Mouse (Mus musculus): ENCODE measurements around the gene Hes5. TPM values are rescaled to one million over a fixed set of nuclear protein-coding genes. Genes with fewer than 3 reads are reported as not detected.
A peak's percentile ranks its signal among the peaks of the same experiment; 100 is the strongest.

The Hes5 gene
- total RNA-seq, 2 experiments from 2014 or later, result not detected

DNA sequence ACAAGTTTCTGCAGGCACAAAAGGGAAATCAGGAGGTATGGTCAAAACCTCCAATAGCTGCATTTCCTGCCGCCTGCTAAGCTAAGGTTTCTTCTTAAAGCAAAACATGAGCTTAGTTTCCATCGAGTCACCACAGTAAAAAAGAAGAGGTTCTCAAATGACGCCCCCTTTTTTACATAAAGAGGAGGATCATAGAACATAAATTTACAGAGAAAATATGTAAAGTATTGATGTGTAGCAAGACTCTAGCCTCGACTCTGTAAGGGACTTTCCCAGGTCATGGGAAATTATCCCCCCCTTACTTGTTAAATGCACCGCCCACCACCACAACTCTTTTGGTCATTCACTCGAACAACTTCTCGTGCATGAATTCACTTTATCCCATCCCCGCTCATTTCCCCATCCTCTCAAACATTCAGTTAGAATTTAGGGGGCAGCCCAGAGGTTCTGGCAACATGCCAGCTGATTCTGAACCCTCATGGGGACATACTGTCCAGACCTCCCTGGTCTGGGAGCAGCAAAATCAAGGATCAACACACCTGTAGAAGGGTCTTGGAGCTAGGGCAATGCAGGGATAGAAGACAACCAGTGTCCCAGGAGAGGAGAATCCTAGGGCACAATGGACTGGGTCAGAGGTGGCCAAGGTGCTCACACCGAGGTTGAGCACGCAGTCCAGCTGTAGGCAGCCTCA is 17.9 kb upstream of the Hes5 start:
- no peak for DNase-seq (ENCODE audit: low spot score)

DNA sequence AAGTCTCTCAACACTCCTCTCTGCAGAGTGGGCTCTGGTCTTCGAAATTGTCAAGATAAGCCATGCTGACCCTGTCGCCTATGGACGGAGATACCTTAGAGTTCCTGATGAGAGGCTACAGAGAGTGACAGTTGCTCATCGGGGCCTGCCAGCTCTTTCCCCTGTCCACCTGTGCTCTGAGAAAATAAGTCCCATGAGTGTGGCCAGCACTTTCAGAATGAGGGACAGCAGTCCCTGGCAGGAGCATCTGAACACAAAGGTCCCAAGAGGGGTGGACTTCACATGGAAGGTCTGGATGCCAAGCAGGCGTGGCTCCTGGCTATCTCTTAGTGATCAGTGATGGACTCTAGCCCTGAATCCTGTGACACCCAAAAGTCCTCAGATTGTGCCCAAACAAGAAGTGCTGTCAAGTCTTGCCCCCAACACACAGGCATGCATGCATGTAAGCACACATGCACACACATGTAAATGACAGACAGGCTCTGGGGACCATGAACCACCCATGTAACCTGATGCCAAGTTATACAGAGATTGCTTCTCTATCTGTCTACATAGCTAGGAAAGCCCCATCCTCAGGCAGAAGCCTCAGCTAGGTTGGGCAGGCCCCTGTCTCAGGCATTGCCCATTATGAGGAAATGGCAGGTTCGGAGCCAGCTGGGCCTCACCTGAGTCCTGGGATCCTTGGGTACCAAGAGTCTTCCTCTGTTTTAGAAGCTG is 17.2 kb upstream of the Hes5 start:
- DNase-seq (ENCODE audit: low spot score), result no peak

DNA sequence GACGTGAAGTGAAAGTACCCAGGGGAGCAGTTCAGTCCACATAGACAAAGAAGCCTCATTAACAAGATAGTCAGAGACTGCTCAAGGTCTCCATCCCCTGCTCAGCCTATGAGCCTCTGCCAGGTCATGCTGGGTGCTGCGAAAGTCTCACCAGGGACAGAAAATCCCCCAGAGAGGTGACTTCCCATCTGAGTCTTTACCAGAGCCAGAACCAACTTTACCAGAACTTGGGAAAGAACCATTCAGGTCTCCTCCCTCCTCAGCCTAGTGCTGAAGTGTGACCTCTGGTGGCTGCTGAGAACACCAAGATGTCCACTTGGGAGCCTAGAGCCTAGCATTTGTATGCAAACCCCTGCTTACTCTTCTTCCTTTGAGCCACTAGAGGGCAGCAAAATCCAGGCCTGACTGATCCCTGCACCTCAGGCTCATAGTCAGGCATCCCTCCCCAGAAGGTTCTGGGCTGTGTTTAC is 16.6 kb upstream of the Hes5 start:
- DNase-seq (ENCODE audit: low spot score), result peak; percentile 89

DNA sequence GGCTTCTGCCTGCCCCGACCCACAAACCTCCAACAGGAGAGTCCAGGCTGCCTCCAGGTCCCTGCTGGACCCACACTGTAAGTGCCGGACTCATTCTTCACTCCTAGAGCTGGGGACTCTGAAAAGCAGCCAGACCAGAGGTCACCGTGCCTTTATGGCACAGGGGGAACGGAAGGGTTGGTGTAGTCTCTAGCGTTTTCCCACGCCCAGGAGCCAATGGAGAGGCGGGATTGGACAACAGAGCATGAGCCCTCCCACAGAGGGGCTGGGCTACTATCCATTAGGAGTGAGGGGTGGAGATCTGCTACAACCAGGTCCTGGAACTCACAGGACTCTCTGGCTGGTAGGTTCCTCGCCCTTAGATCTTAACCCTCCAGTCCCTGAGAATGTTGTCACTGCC is 14.4 kb upstream of the Hes5 start:
- DNase-seq (ENCODE audit: low spot score), result peak; percentile 67

DNA sequence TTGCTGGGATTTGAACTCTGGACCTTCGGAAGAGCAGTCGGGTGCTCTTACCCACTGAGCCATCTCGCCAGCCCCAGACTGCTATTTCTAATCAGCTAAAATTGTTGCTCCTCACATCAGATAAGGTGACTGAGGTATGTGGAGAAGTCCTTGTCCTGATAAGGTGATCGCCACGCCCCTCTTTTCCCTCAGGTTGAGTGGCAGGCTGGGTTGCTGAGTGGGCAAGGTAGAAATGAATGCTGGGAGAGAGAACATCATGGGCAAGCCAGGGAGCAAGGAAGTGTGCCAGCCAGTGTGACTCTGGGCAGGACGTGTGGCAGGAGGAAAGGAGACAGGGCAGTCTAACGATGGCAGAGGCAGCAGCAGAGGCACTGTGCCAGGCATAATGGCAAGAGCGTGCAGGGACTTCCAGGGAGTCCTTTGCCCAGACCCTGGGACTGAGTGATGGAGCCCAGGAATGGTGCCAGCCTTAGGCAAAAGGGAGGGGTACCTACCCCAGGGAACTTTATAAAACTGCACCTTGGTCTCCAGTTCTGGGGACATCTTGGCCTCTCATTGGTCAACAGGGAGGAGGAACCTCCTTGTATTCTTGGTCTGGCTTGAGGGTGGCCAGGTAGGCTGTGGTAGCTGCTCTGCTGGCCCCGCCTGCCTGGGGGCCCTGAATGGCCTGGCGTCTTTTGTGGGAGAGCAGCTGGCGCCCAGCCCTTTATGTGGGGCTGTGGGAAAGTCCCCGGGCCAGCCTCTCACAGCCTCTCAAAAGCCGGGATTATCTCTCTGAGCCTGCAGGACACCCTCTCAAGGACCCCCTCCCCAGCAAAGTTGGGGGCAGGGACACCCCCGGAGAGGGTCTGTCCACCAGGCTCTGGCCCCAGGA is 12.4 kb upstream of the Hes5 start:
- no peak for DNase-seq (ENCODE audit: low spot score)

DNA sequence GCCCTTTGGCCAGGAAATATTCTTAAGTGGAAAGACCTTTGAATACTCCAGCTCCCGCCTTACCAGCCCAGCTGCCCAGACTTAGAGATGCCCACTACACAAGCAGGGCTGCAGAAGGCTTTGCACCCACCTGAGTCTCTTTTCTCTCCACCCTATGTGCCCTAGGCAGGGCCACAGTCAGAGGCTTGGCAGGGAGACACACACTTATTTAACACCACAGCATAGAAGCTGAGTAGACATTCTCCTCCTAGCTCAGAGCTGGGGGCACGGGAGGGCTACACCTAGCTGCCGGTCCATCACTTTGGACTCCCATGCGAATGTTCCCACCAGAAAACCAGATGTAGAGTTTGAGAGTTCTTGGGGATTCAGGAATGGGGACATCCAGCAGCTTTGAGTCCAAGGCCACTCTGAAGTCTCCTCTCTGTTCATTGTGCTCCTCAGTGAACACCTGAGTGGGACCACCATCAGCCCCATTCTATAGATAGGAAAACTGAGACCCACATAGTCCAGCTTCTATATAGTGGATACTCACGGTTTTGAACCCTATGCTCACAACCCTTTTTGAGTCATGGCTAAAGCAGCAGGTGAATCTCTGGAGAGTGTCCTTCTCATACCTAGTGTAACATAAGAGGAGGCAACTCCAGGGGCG is 11.7 kb upstream of the Hes5 start:
- no peak for DNase-seq (ENCODE audit: low spot score)

DNA sequence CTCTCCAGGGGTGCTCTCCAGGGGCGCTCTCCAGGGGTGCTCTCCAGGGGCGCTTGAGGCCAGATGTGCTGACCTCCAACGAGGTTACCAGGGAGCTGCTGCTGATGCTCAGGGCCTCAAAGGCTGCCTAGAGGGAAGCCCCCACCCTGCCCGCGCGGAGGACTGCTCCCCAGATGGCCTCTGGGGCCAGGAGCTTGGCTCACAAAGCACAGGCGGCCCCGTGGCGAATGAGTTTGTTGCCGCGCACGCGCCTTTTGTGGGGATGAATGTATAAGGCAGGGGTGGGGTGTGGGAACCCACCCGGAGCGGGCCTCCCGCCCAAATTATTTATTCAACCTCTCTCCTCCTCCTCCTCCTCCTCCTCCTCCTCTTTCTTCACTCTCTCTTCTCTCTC is 11.1 kb upstream of the Hes5 start:
- DNase-seq (ENCODE audit: low spot score), result no peak

DNA sequence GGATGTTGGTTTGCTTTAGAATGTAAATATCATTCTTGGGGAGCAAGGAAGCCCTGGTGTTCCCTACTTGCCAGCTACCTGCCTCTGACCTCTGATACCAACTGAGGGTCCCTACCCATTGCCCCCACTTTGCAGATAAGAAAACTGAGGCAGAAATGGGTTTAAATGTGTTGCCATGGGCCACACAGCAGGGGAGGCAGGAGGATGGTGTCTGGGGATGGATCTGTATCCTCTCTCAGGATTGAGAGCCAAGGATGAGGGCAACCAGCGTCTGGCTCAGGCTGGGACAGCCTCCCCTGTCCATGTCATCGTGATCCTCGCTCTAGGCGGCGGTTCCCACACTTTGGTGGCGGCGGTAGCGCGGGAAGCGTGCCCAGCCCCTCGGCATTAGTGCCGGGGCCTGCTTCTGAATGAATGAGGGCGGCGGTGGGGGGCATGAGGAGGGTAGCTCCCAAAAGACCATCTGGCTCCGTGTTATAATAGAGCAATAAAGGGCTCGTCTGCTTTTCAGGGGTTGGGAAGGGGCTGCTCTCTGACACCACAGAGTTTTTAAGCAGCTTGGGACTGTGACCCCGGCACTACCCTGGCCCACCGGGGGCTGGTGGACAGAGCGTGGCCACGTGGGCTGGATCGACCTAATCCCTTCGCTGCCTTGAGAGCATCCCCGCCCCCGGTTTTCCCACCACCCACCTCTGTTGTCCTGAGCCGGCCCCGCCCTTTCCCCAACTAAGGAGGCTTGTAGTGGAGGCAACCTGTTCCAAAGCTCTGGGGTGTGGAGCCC is 8.1 kb upstream of the Hes5 start:
- no peak for DNase-seq (ENCODE audit: low spot score)

DNA sequence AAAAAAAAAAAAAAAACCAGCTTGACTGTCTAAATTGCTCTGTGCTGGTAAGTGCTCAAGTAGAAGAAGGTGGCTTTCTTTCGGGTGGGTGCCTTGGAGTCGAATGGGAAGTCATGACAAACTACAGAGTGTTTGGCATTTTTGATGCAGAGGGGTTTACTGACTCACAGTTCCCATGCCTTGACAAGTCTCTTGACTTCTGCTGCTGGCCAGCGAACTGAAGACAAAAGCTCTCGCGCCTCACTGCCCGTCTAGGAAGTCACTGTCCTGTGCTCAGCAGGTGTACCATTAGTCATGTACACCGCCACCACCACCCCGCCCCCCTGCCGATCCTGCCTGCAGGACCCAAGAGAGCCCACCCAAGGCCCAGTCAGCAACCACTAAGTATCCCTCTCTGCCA is 4.1 kb upstream of the Hes5 start:
- no peak for DNase-seq (ENCODE audit: low spot score)

DNA sequence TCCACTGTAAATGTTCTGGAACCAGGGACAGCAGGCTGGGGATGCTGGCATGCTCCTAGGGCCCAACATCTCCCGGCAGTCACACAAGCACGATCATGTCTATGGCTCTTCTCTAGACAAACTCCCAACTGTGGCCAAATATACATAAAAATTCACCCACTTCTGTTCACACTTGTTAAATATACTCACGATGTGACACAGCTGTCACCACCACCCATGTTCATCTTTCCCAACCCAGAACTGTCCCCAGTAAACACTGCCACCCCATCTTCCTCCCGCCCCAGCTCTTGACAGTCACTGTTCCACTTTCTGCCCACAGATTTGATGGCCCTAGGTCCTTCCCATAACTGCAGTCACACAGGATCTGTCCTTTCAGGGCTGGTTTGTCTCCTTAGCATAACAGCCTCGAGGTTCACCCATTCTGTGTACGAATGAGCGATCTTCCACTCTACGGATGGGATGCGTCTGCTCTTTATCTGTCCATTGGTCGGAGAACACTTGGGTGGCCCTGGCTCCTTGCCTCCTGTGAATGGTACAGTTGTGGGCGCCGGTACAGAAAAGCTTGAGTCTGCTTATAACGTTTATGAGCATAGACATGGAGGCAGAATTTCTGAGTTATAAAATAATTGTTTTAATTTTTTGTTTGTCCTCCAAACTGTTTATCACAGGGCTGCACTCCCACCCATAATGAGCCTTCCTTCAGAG is 3.3 kb upstream of the Hes5 start:
- DNase-seq (ENCODE audit: low spot score), result no peak

DNA sequence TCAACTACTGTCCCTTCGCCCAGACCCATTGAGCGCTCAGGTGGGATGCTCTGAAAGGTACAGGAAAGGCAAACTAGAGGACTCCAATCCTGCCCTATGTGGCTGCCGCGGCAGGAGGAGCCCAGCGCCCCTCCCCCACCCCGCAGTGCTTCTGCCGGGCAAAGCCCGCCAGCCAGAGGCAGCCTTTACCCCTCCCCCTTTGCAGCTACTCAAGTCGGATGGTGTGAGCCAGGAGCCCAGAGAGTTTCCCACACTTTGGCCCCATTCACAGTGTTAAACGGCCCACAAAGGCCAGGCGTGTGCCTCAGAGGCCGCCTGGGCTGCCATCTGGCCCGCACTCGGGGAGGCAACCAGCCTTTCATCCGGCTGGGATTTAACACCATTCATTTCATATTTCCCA is 2.6 kb upstream of the Hes5 start:
- no peak for DNase-seq (ENCODE audit: low spot score)

DNA sequence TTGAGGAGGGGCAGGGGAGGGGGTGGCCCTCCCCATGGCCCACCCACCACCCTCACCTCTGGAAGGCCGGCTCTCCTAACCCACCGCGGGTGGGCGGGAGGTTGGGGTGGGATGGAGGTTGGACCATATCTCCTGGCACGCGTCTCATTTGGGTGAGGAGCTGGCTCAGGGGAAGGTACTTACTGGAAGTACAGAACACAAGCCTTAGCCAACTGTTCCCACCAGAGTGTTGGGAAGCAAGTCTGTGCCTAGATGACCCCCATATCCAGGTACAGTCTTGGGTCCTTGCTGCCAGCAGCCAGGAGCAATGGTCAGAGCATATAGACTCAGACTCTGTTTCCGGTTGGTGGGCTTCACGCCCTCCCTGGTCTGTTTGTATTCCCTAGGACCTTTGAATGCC is 2.1 kb upstream of the Hes5 start:
- DNase-seq (ENCODE audit: low spot score), result no peak

DNA sequence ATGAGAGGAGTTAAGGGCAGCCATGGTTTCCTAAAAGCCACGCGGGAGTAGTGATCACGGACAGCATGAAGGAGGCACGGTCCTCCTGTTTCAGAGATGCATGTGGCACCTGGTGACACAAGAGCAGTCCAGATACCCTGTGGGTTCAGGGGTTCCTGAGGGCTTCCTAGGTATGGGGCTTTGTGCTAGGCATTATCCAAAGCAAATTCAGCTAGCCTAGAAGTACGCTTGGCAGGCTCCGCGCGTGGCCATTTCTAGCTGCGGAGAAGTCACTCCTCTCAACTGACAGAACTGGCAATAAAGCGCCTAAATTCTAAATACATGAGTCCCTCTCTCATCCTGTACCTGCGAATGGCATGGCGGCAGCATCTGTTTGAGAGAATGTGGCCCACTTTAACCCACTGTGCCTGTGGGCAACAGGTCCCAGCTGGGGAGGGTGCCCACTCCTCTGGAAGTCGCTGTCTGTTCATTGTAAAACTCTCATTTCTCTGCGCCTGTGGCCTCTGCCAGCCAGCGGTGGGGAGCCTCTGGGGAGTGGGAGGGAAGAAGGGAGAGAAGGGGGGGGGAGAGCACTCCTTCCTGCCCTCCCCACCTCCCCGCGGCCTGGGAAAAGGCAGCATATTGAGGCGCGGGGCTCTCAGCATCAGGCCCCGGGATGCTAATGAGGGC is 568 bp upstream of the Hes5 start:
- DNase-seq (ENCODE audit: low spot score), result no peak

DNA sequence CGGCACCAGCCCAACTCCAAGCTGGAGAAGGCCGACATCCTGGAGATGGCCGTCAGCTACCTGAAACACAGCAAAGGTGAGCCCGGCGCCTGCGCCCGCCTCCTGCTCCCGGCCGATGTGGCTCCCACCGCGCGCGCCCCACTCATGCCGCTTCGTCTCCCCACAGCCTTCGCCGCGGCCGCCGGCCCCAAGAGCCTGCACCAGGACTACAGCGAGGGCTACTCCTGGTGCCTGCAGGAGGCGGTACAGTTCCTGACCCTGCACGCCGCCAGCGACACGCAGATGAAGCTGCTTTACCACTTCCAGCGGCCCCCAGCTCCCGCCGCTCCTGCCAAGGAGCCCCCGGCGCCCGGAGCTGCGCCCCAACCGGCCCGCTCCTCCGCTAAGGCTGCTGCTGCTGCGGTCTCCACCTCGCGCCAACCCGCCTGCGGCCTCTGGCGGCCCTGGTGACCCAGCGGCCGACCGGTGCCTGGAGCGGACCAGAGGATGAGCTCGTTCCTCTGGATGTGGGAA is 559 bp downstream of the Hes5 start:
- peak; percentile 37 for DNase-seq (ENCODE audit: low spot score)

DNA sequence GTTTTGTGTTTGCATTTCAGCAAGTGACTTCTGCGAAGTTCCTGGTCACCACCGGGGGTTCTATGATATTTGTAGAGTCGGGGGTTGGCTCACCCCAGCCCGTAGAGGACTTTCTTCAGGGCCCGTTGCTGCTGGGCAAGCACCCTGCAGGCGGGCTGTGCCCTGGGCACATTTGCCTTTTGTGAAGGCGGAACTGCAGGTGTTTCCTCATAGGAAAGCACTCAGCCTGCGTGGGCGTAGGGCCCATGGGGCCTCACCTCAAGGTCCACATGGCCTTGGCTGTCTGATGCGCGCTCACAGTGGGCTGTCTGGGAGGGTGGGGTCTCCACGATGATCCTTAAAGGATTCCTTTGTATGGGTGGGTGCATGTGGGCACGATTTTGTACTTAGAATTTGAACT is 1.2 kb downstream of the Hes5 start:
- DNase-seq (ENCODE audit: low spot score), result no peak

DNA sequence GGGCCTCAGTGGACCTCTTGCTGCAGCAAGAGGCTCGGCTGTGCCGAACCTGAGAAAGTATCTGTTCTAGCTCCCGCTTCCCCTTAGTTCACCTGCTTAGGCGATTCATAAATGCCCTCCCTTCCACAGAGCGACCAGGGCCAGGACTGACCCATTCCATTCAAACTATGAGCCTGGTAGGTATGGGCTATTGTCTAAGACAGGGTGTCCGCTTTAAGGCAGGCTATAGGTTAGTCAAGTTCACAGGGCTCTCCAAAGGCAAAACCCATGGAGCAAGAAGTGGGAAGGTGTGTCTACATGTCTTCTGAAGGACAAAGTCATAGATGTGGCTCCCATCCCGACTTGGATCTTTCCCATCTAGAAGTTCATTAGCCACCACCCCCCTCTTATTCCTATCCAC is 2.0 kb downstream of the Hes5 start:
- DNase-seq (ENCODE audit: low spot score), result no peak

DNA sequence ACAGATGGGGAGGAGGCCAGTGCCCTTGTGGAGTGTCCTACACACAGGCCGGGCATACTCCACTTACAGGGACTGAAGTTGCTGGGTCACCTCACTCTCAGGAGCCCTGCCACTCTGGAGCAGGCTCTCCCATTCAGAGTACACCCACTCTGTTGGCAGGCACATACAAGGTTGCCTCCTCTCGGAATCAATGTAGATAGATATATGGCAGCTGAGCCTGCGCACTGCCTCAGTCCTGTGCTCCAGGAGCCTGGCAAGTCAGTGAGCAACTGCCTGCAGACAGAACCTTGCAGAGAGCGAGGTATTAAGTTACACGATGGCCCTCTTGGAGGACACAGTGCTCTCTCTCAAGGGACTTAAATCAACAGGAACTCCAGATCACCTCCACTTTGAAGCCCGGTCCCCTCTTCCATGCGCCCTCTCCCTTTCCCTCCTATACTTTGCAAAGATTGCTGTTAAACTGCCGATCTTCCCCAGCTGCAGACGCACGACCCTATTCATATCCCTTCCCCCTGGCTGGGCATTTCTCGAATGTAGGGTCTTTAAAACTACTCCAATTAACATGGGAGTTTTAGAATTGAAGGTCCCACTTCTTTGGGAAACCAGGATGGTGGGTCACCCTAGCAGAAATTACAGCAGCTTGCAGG is 2.6 kb downstream of the Hes5 start:
- DNase-seq (ENCODE audit: low spot score), result peak; percentile 44

DNA sequence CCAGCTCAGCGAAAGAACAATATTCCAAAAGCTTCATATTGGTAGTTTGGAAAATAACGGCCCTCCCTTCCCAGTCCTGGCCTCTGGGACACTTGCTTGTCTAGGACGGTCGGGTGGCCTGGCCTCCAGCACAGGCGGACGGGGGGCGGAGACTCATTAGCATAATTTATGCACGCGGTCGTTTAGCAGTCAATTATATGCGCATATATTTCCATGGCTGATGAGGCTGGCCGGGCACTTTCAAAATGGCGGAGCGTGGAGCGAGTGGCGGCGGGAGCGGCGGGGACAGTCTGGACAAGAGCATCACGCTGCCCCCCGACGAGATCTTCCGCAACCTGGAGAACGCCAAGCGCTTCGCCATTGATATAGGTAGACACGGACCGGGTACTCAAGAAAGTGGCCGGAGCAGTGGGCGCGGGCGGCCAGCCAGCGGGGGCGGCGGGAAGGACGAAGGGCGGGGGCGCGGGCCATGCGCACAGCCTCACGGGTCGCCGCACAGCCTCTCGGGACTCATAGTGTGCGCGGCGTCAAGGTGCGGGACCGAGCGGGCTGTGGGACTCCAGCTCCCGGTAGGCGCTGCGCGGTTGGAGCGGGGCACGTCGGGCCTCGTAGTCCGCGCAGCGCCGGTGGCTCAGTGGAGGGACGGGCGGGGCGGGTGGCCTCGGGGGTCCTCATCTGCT is 3.3 kb downstream of the Hes5 start, which contains the start of gene Pank4:
TSS of gene Pank4 (plus strand) at position 223 of the 680 bp plus-strand sequence.
- peak; percentile 94 for DNase-seq (ENCODE audit: low spot score)
